Comparison of ENCODE assay signal across 11 mouse cellular contexts in genomic region chr4:132181721-132182658, GRCm38 (mm10). TPM values are rescaled to one million over a fixed set of nuclear protein-coding genes. Genes with fewer than 3 reads are reported as not detected.
DNase-seq lines count a peak whose midpoint lies in the region; ATAC-seq and TF ChIP-seq lines count a peak whose summit lies in the region.
"Had no signal": no experiment of that assay in that cellular context is flagged by ENCODE, and none has a peak within 500 bp of the region (broad histone marks: within the 10 kb centered on the region; RNA-seq: fewer than 3 reads in every experiment).

No protein-coding gene starts in this region.

- TF ChIP-seq POLR2A in cerebellum, adult 2 months (IDR thresholded peaks at IDR 0.05; ENCODE audit: borderline replicate concordance, insufficient read depth, low read length) = no peak

- H3K27me3 ChIP-seq in hindbrain, postnatal 0 days (ENCODE audit: insufficient read depth, low read length) = no peaks in the 10 kb centered on the region
- no peaks in the 10 kb centered on the region for H3K27me3 ChIP-seq in hindbrain, embryonic 12.5 days
- H3K27me3 ChIP-seq in kidney, embryonic 16.5 days (ENCODE audit: insufficient read depth, low read length) = no peaks in the 10 kb centered on the region
- no peaks in the 10 kb centered on the region for H3K27me3 ChIP-seq in cerebellum, adult 2 months (ENCODE audit: control insufficient read depth, insufficient read depth, low read length)
- H3K27me3 ChIP-seq: heart, embryonic 12.5 days had no signal

- no peak overlapping the region for H3K27ac ChIP-seq in hindbrain, postnatal 0 days
- H3K27ac ChIP-seq in hindbrain, embryonic 12.5 days = no peak overlapping the region
- peak overlapping the region; percentile 60 for H3K27ac ChIP-seq in kidney, embryonic 16.5 days (ENCODE audit: low read length)
- no peak overlapping the region for H3K27ac ChIP-seq in cerebellum, adult 2 months (ENCODE audit: insufficient read depth, low read length)

- peaks cover 13% of the 10 kb centered on the region for H3K36me3 ChIP-seq in hindbrain, postnatal 0 days (ENCODE audit: insufficient read depth, low read length)
- H3K36me3 ChIP-seq in hindbrain, embryonic 12.5 days = peaks cover 31% of the 10 kb centered on the region
- H3K36me3 ChIP-seq in kidney, embryonic 16.5 days (ENCODE audit: insufficient read depth, low read length) = peaks cover 21% of the 10 kb centered on the region; the same call in 1 of the 2 replicates

- WGBS in hindbrain, postnatal 0 days = 63% methylated on average over 22 of the region's 22 CpGs
- WGBS in hindbrain, embryonic 12.5 days = 70% methylated on average over 22 of the region's 22 CpGs
- WGBS in kidney, embryonic 16.5 days = 32% methylated on average over 22 of the region's 22 CpGs
- WGBS in cerebellum, adult 2 months = 65% methylated on average over 22 of the region's 22 CpGs

- no peak for ATAC-seq in hindbrain, postnatal 0 days
- ATAC-seq in hindbrain, embryonic 12.5 days (ENCODE audit: low FRiP score) = no peak
- ATAC-seq in kidney, embryonic 16.5 days (ENCODE audit: low FRiP score, low TSS enrichment) = peak; percentile 85

- no peak overlapping the region for H3K4me2 ChIP-seq in hindbrain, postnatal 0 days (ENCODE audit: low read depth, low read length)
- H3K4me2 ChIP-seq in hindbrain, embryonic 12.5 days (replicated peaks) = no peak overlapping the region
- H3K4me2 ChIP-seq in kidney, embryonic 16.5 days (replicated peaks; ENCODE audit: low read depth, low read length) = peak overlapping the region; percentile 11; the same call in 1 of the 2 replicates
- H3K4me2 ChIP-seq: heart, embryonic 12.5 days had no signal

- H3K4me3 ChIP-seq in hindbrain, postnatal 0 days (ENCODE audit: low read length) = no peak overlapping the region
- no peak overlapping the region for H3K4me3 ChIP-seq in hindbrain, embryonic 12.5 days
- H3K4me3 ChIP-seq in kidney, embryonic 16.5 days (ENCODE audit: low read length) = no peak overlapping the region
- no peak overlapping the region for H3K4me3 ChIP-seq in cerebellum, adult 2 months (replicated peaks; ENCODE audit: insufficient read depth, low read depth, low read length)
- H3K4me3 ChIP-seq: erythroblast, embryonic 14.5 days; heart, embryonic 12.5 days had no signal

- DNase-seq in hindbrain, postnatal 0 days (ENCODE audit: low spot score) = no peak
- peak; percentile 19 to 26 for DNase-seq in B cell, adult 2 months
- DNase-seq in ZHBTc4 (ENCODE audit: low read depth, low spot score) = peak; percentile 57
- DNase-seq in frontal cortex, postnatal 36 days (ENCODE audit: low spot score in 2 of 2) = no peak
- no peak for DNase-seq in cerebellum, adult 2 months
- no peak for DNase-seq in layer of hippocampus, adult 9-11 months
- DNase-seq: lung, postnatal 36 days had no signal

- H3K9ac ChIP-seq in hindbrain, postnatal 0 days (replicated peaks; ENCODE audit: low read length) = no peak overlapping the region
- no peak overlapping the region for H3K9ac ChIP-seq in hindbrain, embryonic 12.5 days
- no peak overlapping the region; the same call in 1 of the 2 replicates for H3K9ac ChIP-seq in kidney, embryonic 16.5 days (replicated peaks; ENCODE audit: low read length)
- H3K9ac ChIP-seq: heart, embryonic 12.5 days had no signal

- no peaks in the 10 kb centered on the region for H3K4me1 ChIP-seq in hindbrain, postnatal 0 days (ENCODE audit: insufficient read depth, low read length)
- no peaks in the 10 kb centered on the region for H3K4me1 ChIP-seq in hindbrain, embryonic 12.5 days
- peaks cover 8% of the 10 kb centered on the region for H3K4me1 ChIP-seq in kidney, embryonic 16.5 days (ENCODE audit: insufficient read depth, low read length)
- no peaks in the 10 kb centered on the region for H3K4me1 ChIP-seq in cerebellum, adult 2 months (ENCODE audit: control insufficient read depth, insufficient read depth, low read length)
- H3K4me1 ChIP-seq: heart, embryonic 12.5 days had no signal

- H3K9me3 ChIP-seq in hindbrain, postnatal 0 days (ENCODE audit: low read length) = no peaks in the 10 kb centered on the region
- H3K9me3 ChIP-seq in hindbrain, embryonic 12.5 days (replicated peaks) = no peaks in the 10 kb centered on the region
- no peaks in the 10 kb centered on the region for H3K9me3 ChIP-seq in kidney, embryonic 16.5 days (ENCODE audit: low read length)
- H3K9me3 ChIP-seq: heart, embryonic 12.5 days had no signal

- peak; percentile 37 for TF ChIP-seq CTCF in hindbrain, postnatal 0 days (IDR thresholded peaks at IDR 0.05; ENCODE audit: low read depth)
- TF ChIP-seq CTCF in cerebellum, adult 2 months (IDR thresholded peaks at IDR 0.05; ENCODE audit: borderline replicate concordance, insufficient read depth, low read depth, low read length) = no peak

RNA-seq across cellular contexts. Expression of gene Ythdf2, which starts 30.1 kb away (rescaled TPM):
- total RNA-seq in hindbrain, postnatal 0 days (2014; rRNA removed) = 56.4 and 57.1 TPM in 2 replicates
- 86.4 and 87.7 TPM in 2 replicates for polyA plus RNA-seq in hindbrain, postnatal 0 days (2015; fragmentation: Nextera tagmentation; extraction: Ambion mirVana)
- 141 and 149 TPM in 2 replicates for polyA plus RNA-seq in hindbrain, embryonic 12.5 days (2016; fragmentation: Nextera tagmentation; extraction: Ambion mirVana)
- 106 and 108 TPM in 2 replicates for polyA plus RNA-seq in kidney, embryonic 16.5 days (2015; fragmentation: Nextera tagmentation; extraction: Ambion mirVana)
- 20.7 and 20.8 TPM in 2 replicates for polyA plus RNA-seq in cerebellum, adult 2 months (2012; rRNA removed)

RNA-seq across cellular contexts. Expression of gene Oprd1, which starts 37.7 kb away (rescaled TPM):
- total RNA-seq in hindbrain, postnatal 0 days (2014; rRNA removed) = 3.5 and 6.3 TPM in 2 replicates
- polyA plus RNA-seq in hindbrain, postnatal 0 days (2015; fragmentation: Nextera tagmentation; extraction: Ambion mirVana) = 0.66 and 0.86 TPM in 2 replicates
- 0.08 and 0.18 TPM in 2 replicates for polyA plus RNA-seq in hindbrain, embryonic 12.5 days (2016; fragmentation: Nextera tagmentation; extraction: Ambion mirVana)
- 0.06 and 0.19 TPM in 2 replicates for polyA plus RNA-seq in kidney, embryonic 16.5 days (2015; fragmentation: Nextera tagmentation; extraction: Ambion mirVana)
- 2.4 and 3.0 TPM in 2 replicates for polyA plus RNA-seq in cerebellum, adult 2 months (2012; rRNA removed)
- polyA plus RNA-seq: erythroblast, embryonic 14.5 days had no signal

Comparison
In these comparisons a context has a peak if more than half of its experiments do, and no peak if none do; other contexts are left out.
1. DNase-seq: peak in B cell, adult 2 months (2 of 2) and ZHBTc4 (single experiment); none in hindbrain, postnatal 0 days (single experiment), frontal cortex, postnatal 36 days (0 of 2), cerebellum, adult 2 months (0 of 2) and layer of hippocampus, adult 9-11 months (single experiment).